Mouse (Mus musculus) embryonic facial prominence, embryonic 11.5 days (tissue): Measurements from ENCODE around the gene Myo9b. TPM values are rescaled to one million over a fixed set of nuclear protein-coding genes. Genes with fewer than 3 reads are reported as not detected.

Source experiments
- ATAC-seq: fragments of 200-750 bp; cut with Nextera tagmentation; replicated peaks from 2 replicates; pipeline ENCODE4 v1.8.0; 2017; ENCODE audit warnings: low read depth; ENCODE audit not compliant: insufficient number of reproducible peaks, low FRiP score, low TSS enrichment
- DNase-seq: peaks from one replicate; pipeline ENCODE4 v3.0.0-alpha.2; 2015; ENCODE audit warnings: low spot score
- H3K27ac ChIP-seq: fragments of 300-500 bp; sonication (generic); replicated peaks from 2 replicates; pipeline ENCODE4 v1.5.1; 2014; ENCODE audit warnings: mild to moderate bottlenecking, low read depth, low read length, control low read depth
- H3K27me3 ChIP-seq: fragments of 300-500 bp; sonication (generic); 2 replicates; pipeline ENCODE4 v1.6.1; 2014; ENCODE audit warnings: mild to moderate bottlenecking, low read length, moderate library complexity, mixed read lengths; ENCODE audit not compliant: control insufficient read depth, insufficient read depth
- H3K36me3 ChIP-seq: fragments of 300-500 bp; sonication (generic); replicated peaks from 2 replicates; pipeline ENCODE4 v1.6.1; 2014; ENCODE audit warnings: low read depth, mild to moderate bottlenecking, low read length, moderate library complexity, mixed read lengths; ENCODE audit not compliant: control insufficient read depth, insufficient read depth
- H3K4me1 ChIP-seq: fragments of 300-500 bp; sonication (generic); 2 replicates; pipeline ENCODE4 v1.6.1; 2014; ENCODE audit warnings: low read length, mixed read lengths; ENCODE audit not compliant: control insufficient read depth, insufficient read depth
- H3K4me2 ChIP-seq: fragments of 300-500 bp; sonication (generic); 2 replicates; pipeline ENCODE4 v1.6.1; 2014; ENCODE audit warnings: low read depth, mild to moderate bottlenecking, control low read depth, low read length, moderate library complexity
- H3K4me3 ChIP-seq: fragments of 300-500 bp; sonication (generic); 2 replicates; pipeline ENCODE4 v1.5.1; 2014; ENCODE audit warnings: low read depth, low read length, control low read depth
- H3K9ac ChIP-seq: fragments of 300-500 bp; sonication (generic); replicated peaks from 2 replicates; pipeline ENCODE4 v1.6.1; 2014; ENCODE audit warnings: mild to moderate bottlenecking, control low read depth, low read length
- H3K9me3 ChIP-seq: fragments of 300-500 bp; sonication (generic); replicated peaks from 2 replicates; pipeline ENCODE4 v1.6.1; 2016; ENCODE audit warnings: mild to moderate bottlenecking, low read length, inconsistent platforms, mixed read lengths; ENCODE audit not compliant: control insufficient read depth
- WGBS: fragments of 180-500 bp; shearing (Covaris S2); extraction: QIAGEN DNeasy Blood & Tissue Kit; methylation state at CpG from one replicate; pipeline ENCODE4 v1.1.7; 2014; 5-methylcytosine and 5-hydroxymethylcytosine counted together
- polyA plus RNA-seq: library from polyadenylated mRNA; unstranded; fragments of >200 nt; fragmentation: Nextera tagmentation; extraction: Ambion mirVana; gene quantifications from 2 replicates; pipeline ENCODE4 v1.2.1, GENCODE M21; 2014

Gene Myo9b
- polyA plus RNA-seq, 1 experiment from 2014 or later, result 17.5 TPM

- H3K9me3 ChIP-seq, result no peaks in the 10 kb centered on the region
- DNase-seq, result peak; percentile 92
- peaks cover 8% of the 10 kb centered on the region for H3K4me1 ChIP-seq
- peak overlapping the region; percentile 67 for H3K9ac ChIP-seq
- H3K4me2 ChIP-seq, result peak overlapping the region; percentile 98
- H3K27ac ChIP-seq, result peak overlapping the region; percentile 92
- 1% methylated on average over 62 of the region's 80 CpGs for WGBS
- H3K4me3 ChIP-seq, result peak overlapping the region; percentile 67
- peak; percentile 84 for ATAC-seq
- no peaks in the 10 kb centered on the region for H3K36me3 ChIP-seq
- no peaks in the 10 kb centered on the region for H3K27me3 ChIP-seq
Measured at GRCm38 (mm10) chr8:71381971-71382961, 109.8 kb downstream of the Myo9b start.

DNA sequence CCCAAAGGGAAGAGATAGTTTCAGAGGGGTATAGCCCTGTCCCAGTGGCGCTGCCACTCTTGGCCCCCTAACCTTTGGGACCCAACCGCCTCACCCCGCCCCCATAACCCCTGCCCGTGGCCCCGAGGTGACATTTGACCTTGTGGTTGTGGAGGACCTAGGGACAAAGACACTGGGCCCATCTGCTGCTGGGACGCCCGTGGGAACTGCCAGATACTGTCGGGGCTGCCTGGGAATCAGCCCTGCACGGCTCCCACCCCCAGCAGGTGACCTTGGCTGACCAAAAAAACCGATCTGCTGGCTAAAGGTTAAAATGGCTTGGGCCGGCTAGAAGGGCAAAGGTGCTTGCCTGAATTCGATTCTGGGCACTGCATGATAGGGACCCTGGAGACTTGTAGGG lies 110.9 kb downstream of the Myo9b start:
- Histone ChIP-seq H3K9me3 (no peaks in the 10 kb centered on the region), H3K4me1 (peaks cover 8% of the 10 kb centered on the region), H3K27ac (peak overlapping the region; percentile 56; the same call in 1 of the 2 replicates), H3K9ac (peak overlapping the region; percentile 18), H3K36me3 (no peaks in the 10 kb centered on the region), H3K4me2 (no peak overlapping the region), H3K27me3 (no peaks in the 10 kb centered on the region), H3K4me3 (no peak overlapping the region)
- ATAC-seq, result no peak
- WGBS, result 10% methylated on average over 12 of the region's 12 CpGs
- no peak for DNase-seq

DNA sequence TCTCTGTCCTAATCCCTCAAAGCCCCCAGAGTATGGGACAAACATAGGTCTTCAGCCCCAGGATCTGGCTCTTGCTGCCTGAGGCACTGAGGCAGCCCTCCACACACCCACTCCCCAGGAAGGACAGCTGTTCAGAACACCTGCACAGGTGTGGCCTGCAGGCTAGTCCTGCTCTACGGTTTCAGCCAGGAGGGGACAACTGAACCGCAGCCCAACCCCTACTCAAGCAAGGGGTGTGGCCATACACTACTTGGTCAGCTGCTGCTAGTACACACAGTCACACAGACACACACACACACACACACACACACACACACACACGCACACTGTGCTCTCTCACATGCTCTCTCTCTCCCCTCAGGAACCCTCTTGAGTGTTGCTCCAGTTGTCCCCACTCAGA lies 111.3 kb downstream of the Myo9b start:
- ATAC-seq (no peak), DNase-seq (no peak)
- Histone ChIP-seq H3K9me3 (no peaks in the 10 kb centered on the region), H3K4me3 (no peak overlapping the region), H3K36me3 (no peaks in the 10 kb centered on the region), H3K9ac (no peak overlapping the region; the same call in 1 of the 2 replicates), H3K4me1 (peaks cover 8% of the 10 kb centered on the region), H3K4me2 (no peak overlapping the region), H3K27ac (peak overlapping the region; percentile 56; the same call in 1 of the 2 replicates), H3K27me3 (no peaks in the 10 kb centered on the region)
- WGBS, result 34% methylated on average over 3 of the region's 3 CpGs

GRCm38 (mm10) chr8:71385212-71385835 lies 112.8 kb downstream of the Myo9b start:
- H3K36me3 ChIP-seq, result no peaks in the 10 kb centered on the region
- 73% methylated on average over 12 of the region's 12 CpGs for WGBS
- H3K27ac ChIP-seq, result no peak overlapping the region
- H3K9me3 ChIP-seq, result no peaks in the 10 kb centered on the region
- H3K27me3 ChIP-seq, result no peaks in the 10 kb centered on the region
- peaks cover 4% of the 10 kb centered on the region for H3K4me1 ChIP-seq
- H3K4me2 ChIP-seq, result no peak overlapping the region
- no peak overlapping the region for H3K9ac ChIP-seq
- ATAC-seq (no peak), DNase-seq (no peak)
- H3K4me3 ChIP-seq, result no peak overlapping the region

DNA sequence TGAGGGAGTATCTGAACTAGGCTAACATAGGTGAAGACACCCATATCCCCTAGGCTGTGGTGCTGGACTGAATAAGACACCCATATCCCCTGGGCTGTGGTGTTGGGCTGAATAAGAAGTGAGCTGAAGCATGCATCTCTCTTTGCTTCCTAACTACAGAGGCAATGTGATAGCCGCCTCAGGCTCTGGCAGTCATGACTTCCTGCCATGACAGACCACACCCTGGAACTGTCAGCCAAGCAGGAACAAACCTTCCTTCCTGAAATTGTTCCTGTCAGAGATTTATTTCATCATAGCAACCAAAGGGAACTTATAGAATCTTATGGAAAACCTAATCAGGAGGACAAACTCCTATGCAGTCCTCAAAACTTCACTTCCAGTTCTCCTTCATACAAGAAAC lies 115.8 kb downstream of the Myo9b start:
- Histone ChIP-seq H3K27ac (no peak overlapping the region), H3K9me3 (no peaks in the 10 kb centered on the region), H3K36me3 (no peaks in the 10 kb centered on the region), H3K9ac (no peak overlapping the region), H3K4me1 (peaks cover 2% of the 10 kb centered on the region), H3K4me3 (no peak overlapping the region), H3K4me2 (no peak overlapping the region), H3K27me3 (no peaks in the 10 kb centered on the region)
- ATAC-seq (no peak), DNase-seq (no peak)
- 77% methylated on average over 1 of the region's 1 CpGs for WGBS

- no peaks in the 10 kb centered on the region for H3K27me3 ChIP-seq
- H3K36me3 ChIP-seq, result no peaks in the 10 kb centered on the region
- 86% methylated on average over 2 of the region's 2 CpGs for WGBS
- DNase-seq (no peak), ATAC-seq (no peak)
- no peaks in the 10 kb centered on the region for H3K9me3 ChIP-seq
- H3K9ac ChIP-seq, result no peak overlapping the region
- no peak overlapping the region for H3K4me3 ChIP-seq
- no peaks in the 10 kb centered on the region for H3K4me1 ChIP-seq
- no peak overlapping the region for H3K4me2 ChIP-seq
- H3K27ac ChIP-seq, result no peak overlapping the region
Measured at GRCm38 (mm10) chr8:71391696-71392095, 119.2 kb downstream of the Myo9b start.

DNA sequence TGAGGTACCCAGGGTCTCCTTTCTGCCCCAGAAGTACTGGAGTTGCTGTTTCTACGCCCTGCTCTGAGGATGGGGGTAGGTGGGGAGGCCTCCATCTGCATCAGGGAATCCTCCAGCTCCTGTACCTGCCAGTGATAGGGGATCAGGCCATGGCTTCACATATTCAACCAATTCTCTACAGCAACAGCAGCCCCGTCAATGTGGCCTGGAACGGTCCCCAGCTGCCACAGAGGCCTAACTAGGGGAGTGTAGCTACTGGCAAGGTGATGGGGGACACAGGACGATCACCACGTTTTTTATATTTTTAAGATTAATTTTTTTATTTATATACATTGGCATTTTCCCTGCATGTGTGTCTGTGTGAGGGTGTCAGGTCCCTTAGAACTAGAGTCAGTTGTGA lies 119.9 kb downstream of the Myo9b start:
- WGBS, result 72% methylated on average over 5 of the region's 5 CpGs
- H3K9ac ChIP-seq, result no peak overlapping the region

DNA sequence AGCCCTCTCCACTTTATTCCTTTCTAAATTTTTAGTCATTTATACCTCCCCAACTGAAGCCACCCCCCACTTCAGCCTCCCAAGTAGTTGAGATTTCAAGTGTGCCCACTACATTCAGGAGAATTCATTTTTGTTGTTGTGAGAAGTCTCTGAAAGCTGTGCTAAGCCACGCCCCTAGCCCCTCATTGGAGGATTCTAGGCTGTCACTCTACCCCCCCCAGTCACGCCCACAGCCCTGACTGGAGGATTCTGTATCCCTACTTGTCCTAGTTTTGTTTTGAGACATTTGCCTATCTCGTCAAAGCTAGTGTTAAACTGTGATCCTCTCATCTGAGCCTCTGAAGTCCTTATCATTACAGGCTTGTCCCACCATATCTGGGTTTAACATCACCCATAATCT lies 120.4 kb downstream of the Myo9b start:
- WGBS, result 7% methylated on average over 3 of the region's 3 CpGs
- Histone ChIP-seq H3K9ac (no peak overlapping the region), H3K36me3 (no peaks in the 10 kb centered on the region), H3K9me3 (no peaks in the 10 kb centered on the region), H3K27me3 (no peaks in the 10 kb centered on the region), H3K27ac (no peak overlapping the region), H3K4me1 (no peaks in the 10 kb centered on the region), H3K4me3 (no peak overlapping the region), H3K4me2 (no peak overlapping the region)
- ATAC-seq (no peak), DNase-seq (peak; percentile 71)

More for the DNA sequence above, 119.9 kb downstream of the Myo9b start:
- Histone ChIP-seq H3K4me3 (no peak overlapping the region), H3K27ac (no peak overlapping the region), H3K4me1 (no peaks in the 10 kb centered on the region), H3K27me3 (no peaks in the 10 kb centered on the region), H3K9me3 (no peaks in the 10 kb centered on the region), H3K4me2 (no peak overlapping the region), H3K36me3 (no peaks in the 10 kb centered on the region)
- DNase-seq, result no peak
- no peak for ATAC-seq
